Mouse (Mus musculus) cortical plate, adult 2 months (tissue): Measurements from ENCODE around the gene Fabp7. TPM values are rescaled to one million over a fixed set of nuclear protein-coding genes. Genes with fewer than 3 reads are reported as not detected.

Experiments
- H3K27ac ChIP-seq: fragments of 200-500 bp; 2 replicates; pipeline ENCODE4 v1.5.1; 2012; ENCODE audit warnings: low read length, control low read depth, inconsistent platforms; ENCODE audit not compliant: insufficient read depth
- H3K4me1 ChIP-seq: fragments of 200-500 bp; 2 replicates; pipeline ENCODE4 v1.6.1; 2011; ENCODE audit warnings: low read length; ENCODE audit not compliant: control insufficient read depth, insufficient read depth
- H3K4me3 ChIP-seq: fragments of 200-500 bp; 2 replicates; pipeline ENCODE4 v1.5.1; 2011; ENCODE audit warnings: mild to moderate bottlenecking, low read length, control low read depth; ENCODE audit not compliant: insufficient read depth
- CTCF ChIP-seq: fragments of 200-500 bp; IDR thresholded peaks from 2 replicates; pipeline ENCODE4 v1.5.1; 2011; ENCODE audit warnings: mild to moderate bottlenecking, control low read depth, low read length; ENCODE audit not compliant: insufficient read depth; ENCODE audit errors: extremely low read depth
- POLR2A ChIP-seq: fragments of 200-500 bp; IDR thresholded peaks from 2 replicates; pipeline ENCODE4 v1.6.1; 2011; ENCODE audit warnings: mild to moderate bottlenecking, low read length, control low read depth; ENCODE audit not compliant: insufficient read depth; ENCODE audit errors: extremely low read depth
- polyA plus RNA-seq: library from polyadenylated mRNA; depleted of rRNA; stranded (reverse); fragments of >200 nt; gene quantifications from 2 replicates; pipeline ENCODE4 v1.2.3, GENCODE M21; 2012

The Fabp7 gene
- polyA plus RNA-seq, 1 experiment, result 66.2 TPM

DNA sequence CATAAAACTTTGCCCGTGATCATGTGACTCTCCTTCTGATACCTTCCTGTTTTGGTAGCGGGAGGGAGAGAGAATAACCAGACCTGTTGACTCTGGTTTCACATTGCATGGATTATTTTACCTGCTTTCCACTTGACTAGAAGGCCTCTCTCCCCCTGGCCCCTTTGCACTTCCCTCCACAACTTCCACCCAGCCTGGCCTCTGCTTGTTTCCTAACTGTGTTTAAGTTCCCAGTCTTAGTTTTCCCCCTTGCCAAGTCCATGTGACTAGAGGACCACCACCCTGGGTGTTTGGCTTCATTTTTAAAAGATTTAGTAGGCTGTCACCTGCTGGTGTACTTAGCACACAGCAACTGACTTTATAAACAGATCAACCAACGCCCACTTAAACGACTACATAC, 11.4 kb downstream of the Fabp7 start:
- TF ChIP-seq CTCF, result peak; percentile 29; the same call in 1 of the 2 replicates
- no peak for TF ChIP-seq POLR2A
- H3K4me1 ChIP-seq, result no peaks in the 10 kb centered on the region; the same call in 1 of the 2 replicates
- H3K27ac ChIP-seq, result no peak overlapping the region
- H3K4me3 ChIP-seq, result peak overlapping the region; percentile 83; the same call in 1 of the 2 replicates

DNA sequence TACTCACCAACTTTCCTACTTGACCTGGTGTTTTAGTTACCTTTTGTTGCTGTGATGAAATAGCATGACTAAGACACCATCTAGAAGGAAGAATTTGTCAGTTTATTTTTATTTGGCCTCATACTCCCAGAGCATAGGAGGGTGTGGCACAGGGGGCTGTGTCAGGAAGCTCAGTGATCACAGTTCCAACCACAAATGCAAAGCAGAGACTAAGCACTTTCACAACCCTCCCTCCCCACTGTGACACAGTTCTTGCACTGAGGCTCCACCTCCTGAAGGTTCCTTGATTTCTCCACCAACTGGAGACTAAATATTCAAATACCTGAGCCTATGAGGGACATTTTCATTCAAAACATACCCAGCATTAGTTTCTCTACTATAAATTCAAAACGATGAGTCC, 14.8 kb downstream of the Fabp7 start:
- Histone ChIP-seq H3K4me3 (no peak overlapping the region), H3K27ac (no peak overlapping the region), H3K4me1 (no peaks in the 10 kb centered on the region; the same call in 1 of the 2 replicates)
- TF ChIP-seq POLR2A (no peak), CTCF (no peak)

DNA sequence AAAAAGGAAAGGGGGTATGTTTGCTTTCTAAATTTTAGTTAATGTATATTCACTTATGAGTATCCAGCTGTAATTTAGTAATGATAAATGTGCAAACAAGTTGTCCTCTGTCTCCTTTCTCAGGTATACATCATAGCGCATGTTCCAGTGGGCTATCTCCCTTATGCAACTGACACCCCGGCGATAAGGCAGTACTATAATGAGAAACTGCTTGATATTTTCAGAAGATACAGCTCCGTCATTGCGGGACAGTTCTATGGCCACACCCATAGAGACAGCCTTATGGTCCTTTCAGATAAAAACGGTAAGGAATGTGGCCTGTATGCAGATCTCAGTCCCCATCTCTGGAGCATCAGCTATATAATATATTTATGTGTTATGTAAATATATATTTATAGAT, 23.1 kb downstream of the Fabp7 start:
- no peak overlapping the region for H3K4me3 ChIP-seq
- H3K4me1 ChIP-seq, result no peaks in the 10 kb centered on the region; the same call in 1 of the 2 replicates
- H3K27ac ChIP-seq, result no peak overlapping the region
- TF ChIP-seq POLR2A, result no peak

DNA sequence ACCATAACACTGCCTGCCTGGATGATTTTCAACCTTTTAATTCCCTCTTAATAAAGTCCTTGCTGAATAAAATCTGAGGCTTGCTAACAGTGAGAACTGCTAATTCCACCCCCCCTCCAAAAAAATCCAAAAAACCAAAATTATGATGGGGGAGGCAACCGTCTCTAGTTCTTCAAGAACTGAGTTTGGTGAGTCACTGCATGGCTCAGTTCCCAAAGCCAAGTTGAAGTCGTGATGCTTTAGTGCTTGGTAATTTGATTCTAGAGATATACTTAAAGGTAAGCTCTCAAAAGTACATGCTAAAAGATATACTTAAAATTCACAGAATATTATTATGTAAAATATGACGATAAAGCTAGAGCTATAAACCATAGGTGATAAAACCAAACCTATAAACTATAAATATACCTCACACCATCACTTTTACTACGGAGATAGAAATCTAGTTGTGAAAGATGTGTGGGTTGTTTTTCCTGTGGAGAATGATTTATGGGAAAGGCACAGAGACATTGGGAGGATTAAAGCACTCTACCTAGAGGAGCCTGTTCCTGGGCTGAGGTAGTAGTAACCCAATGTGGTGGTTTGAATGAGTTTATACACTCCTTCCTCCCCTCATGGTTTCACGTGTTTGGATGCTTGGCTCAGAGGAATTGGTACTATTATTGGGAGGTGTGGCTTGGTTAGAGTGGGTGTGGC, 27.6 kb downstream of the Fabp7 start:
- Histone ChIP-seq H3K27ac (no peak overlapping the region; the same call in 1 of the 2 replicates), H3K4me1 (no peaks in the 10 kb centered on the region; the same call in 1 of the 2 replicates), H3K4me3 (no peak overlapping the region)
- no peak for TF ChIP-seq POLR2A
- TF ChIP-seq CTCF, result no peak

DNA sequence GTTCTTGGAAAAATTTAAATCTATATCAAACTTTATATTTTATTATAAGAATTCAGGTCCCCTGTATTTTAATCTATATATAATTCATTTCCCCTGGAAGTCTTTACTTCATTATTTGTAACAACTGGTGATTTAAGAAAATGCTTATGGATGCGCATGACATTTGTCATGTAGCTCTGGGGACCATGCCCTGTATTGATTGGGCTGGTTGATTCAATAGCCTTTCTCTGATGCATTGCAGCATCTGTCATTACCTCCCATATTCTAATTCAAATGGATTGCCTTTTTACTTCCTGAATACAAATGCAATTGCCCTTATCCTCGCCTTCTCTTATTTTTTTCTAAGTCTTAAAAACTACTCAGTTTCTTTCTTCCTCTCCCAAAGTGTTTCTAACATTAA, 29.6 kb downstream of the Fabp7 start:
- Histone ChIP-seq H3K4me1 (no peaks in the 10 kb centered on the region; the same call in 1 of the 2 replicates), H3K4me3 (no peak overlapping the region), H3K27ac (no peak overlapping the region)
- TF ChIP-seq CTCF (no peak), POLR2A (no peak)

DNA sequence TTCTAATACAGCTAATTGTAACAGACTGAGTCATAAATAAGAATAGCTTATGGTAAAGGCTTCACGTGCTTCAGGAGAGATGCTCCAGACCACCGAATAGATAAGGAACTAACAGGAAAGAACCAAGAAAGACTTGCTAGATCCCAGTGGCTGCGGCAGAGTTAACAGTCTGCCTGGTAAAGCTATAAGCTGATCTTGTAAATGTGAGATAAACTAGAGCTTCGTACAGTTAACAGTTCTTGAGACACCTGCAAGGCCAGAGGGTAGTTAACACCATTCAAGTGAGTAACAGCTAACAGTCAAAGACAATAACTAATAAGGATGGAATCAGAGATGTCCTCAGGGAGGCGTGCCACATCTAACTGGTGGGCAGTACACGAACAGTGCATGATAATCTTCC, 31.2 kb downstream of the Fabp7 start:
- Histone ChIP-seq H3K4me3 (no peak overlapping the region), H3K27ac (no peak overlapping the region), H3K4me1 (no peaks in the 10 kb centered on the region; the same call in 1 of the 2 replicates)
- no peak for TF ChIP-seq POLR2A

DNA sequence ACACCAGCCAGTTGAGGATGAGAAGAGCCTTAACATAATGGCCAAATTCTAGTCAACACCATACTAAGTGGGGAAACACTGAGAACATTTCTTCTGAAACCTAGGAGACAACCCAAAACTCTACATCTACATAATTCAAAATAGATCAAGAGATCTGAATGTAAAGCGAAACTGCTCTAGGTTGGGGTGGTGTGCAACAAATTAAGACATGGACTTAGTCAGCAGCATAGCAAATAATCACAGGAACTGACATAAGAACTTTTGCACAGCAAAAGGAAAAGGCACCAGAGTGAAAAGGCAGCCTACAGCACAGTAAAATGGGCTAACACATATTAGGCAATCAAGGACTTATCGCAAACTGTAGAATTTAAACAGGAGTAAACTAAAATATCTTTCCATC, 34.5 kb downstream of the Fabp7 start:
- TF ChIP-seq CTCF (no peak), POLR2A (no peak)
- no peaks in the 10 kb centered on the region for H3K4me1 ChIP-seq
- H3K4me3 ChIP-seq, result no peak overlapping the region
- H3K27ac ChIP-seq, result no peak overlapping the region

DNA sequence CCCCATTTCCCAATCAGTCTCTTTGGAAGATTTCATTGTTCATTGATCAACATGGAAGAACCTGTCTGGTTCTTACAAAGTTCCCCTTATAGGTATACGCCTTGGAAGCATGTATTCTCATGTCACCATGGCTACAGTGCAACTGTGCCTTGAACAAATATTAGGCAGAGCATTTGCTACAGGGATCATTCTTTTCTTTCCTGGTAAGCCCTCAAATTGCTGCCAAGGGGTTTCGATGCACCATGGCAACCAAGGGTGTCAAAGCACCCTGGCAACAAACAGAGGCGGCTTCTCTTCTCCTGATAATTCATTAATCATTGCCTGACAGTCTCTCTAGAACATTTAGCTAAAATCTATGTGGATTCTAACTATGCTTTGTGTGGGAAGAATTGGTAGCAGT, 37.8 kb downstream of the Fabp7 start:
- no peaks in the 10 kb centered on the region for H3K4me1 ChIP-seq
- H3K27ac ChIP-seq, result no peak overlapping the region
- no peak overlapping the region for H3K4me3 ChIP-seq
- TF ChIP-seq CTCF (no peak), POLR2A (no peak)

DNA sequence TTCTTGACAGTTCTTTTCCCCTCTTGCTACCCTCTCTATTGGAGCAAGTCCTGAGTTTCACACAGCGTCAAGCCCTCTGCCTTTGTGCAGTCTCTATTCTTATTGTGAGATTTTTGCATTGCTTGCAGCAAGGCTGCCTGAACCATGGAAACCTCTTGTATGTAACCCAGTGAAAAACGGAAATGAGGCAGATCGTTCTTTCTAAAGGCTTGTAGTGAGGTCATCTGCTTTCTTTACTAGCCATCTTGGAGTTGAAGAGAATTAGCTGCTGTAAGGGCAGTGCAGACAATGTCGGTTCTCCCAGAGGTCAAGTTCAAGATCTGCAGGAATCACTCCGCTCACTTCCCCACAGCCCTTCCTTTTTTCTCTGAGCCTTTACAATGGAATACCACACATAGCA, 44.0 kb downstream of the Fabp7 start:
- no peaks in the 10 kb centered on the region for H3K4me1 ChIP-seq
- H3K27ac ChIP-seq, result no peak overlapping the region
- TF ChIP-seq POLR2A (no peak), CTCF (no peak)
- no peak overlapping the region for H3K4me3 ChIP-seq

DNA sequence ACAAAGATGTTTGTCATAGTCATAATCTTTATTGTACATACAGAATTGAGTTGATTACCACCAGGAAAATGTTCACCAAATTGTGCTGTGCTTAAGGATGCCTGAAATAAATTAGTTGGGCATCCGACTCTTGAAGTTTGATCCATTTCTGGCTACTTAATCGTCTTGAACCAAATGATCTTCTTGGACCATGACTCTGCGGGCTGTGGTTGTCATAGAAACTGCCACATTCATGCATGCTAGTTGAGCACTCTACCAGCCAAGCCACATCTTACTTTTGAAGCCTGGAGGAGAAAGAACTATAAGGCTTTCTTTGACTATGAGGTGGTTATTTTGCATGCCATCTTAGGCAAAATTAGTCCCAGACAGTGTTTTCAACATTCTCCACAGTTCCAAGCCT, 44.9 kb downstream of the Fabp7 start:
- TF ChIP-seq CTCF (no peak), POLR2A (no peak)
- Histone ChIP-seq H3K4me1 (no peaks in the 10 kb centered on the region), H3K4me3 (no peak overlapping the region), H3K27ac (no peak overlapping the region)
